Mouse (Mus musculus) cerebellum, adult 9-11 months (tissue): Measurements from ENCODE around the gene Plcd4.
"Not testable (repeated sequence)": the region's sequence is repeated elsewhere in the genome, so short reads cannot be mapped to it uniquely, and the experiment has no call there.

Experiments used
- DNase-seq: peaks from one replicate; pipeline ENCODE4 v3.0.0; 2022

The Plcd4 gene

DNA sequence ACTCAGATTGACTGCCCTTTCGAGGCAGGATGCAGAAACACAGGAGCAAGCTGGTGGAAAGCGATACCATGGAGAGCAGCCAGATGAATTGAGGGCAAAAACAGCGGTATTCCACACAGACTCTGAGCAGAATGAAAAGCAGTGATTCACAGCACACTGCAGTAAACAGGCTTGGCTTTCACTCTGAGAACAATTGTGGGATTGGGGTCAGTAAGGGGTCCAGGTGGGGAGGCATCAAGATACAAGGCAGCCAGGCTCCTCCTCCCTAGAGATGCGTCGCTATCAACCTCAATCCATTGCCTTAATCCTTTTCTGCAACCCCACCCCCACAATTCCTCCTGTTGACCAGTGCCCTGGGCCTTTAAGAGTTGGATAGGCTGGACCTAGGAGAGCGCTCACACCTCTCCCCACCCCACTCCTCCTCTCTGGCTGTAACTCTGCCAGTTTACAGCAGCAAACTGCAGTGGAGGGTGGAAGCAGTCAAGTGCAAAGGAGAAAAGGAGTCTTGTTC lies at the start of gene Plcd4:
TSS of gene Plcd4 (plus strand) at position 438 of the 511 bp plus-strand sequence.
- peak; percentile 81 for DNase-seq

GRCm38 (mm10) chr1:74501106-74501505 lies 41.6 kb upstream of the Plcd4 start:
- DNase-seq: no peak

DNA sequence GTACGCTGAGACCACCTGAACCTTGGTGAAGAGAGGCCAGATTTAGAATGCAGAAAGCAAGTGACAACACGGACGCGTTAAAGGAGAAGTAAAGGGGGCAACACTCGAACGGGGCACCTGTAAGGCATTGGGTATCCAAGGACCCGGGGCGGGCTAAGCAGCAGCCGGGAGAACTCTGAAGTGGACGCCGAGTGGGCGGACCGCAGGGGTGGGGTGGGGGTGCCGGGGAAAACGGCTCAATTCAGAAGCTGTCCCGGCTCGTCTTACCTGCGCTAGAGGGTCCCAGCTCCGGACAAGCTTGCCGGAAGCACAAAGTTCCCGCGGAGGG lies 37.3 kb upstream of the Plcd4 start:
- DNase-seq: no peak

GRCm38 (mm10) chr1:74505721-74506464 lies 36.8 kb upstream of the Plcd4 start, which contains the start of gene Cnot9:
Gene Cnot9, plus strand, starts transcription at chr1:74506058.
- peak; percentile 100 for DNase-seq

DNA sequence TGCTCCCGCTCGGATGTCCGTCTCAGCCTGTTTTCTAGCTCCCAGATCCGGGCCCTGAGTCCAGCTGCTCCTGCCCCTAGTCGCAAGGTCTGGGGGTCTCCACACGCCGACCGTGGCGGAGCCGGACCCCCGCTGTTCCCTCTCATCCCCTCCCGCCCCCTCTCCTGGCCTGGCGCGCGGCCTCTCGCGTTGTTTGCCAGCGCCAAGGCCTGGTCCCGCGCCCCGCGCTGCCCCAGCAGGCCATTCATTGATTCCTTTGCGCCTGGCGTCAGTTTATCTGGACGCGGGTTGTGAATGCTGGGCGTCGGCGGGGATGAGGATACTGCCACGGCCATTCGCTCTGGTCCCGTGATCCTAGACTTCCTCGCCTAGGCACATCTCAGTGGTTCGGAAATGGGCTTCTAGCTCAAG lies 36.2 kb upstream of the Plcd4 start:
- DNase-seq: no peak

DNA sequence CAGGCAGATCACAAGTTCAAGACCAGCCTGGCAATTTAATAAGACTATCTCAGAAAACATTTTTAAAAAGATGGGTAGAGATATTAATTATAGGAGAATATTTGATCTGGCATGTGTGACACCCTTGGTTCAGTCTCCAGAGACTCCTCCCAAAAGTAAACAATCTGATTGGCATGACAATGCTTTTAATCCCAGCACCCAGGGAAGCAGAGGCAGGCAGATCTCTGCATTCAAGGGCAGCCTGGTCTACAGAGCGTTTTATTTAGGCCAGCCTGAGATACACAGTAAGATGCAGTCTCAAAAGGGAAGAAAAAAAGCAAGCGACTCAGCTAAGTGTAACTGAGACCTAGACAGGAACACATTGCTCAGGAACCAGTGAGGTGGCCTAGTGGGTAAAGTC lies 34.9 kb upstream of the Plcd4 start:
- DNase-seq: no peak

DNA sequence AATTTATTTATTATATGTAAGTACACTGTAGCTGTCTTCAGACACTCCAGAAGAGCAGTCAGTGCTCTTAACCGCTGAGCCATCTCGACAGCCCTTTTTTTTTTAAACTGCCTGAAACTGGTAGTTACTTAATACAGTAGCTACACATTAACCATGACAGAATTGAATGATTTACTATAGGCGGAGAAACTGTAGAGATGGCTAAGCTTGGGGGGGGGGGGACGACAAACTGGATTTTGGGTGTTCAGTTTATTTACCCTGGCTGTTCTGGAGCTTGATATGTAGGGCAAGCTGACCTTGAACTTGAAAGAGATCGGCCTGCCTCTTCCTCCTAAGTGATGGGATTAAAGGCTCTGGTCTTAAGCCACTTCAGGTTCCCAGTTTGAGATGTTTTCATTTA lies 31.4 kb upstream of the Plcd4 start:
- no peak for DNase-seq

GRCm38 (mm10) chr1:74512999-74513398 lies 29.7 kb upstream of the Plcd4 start:
- DNase-seq: not testable (repeated sequence)

- DNase-seq: no peak
Observed at GRCm38 (mm10) chr1:74519875-74520274, 22.8 kb upstream of the Plcd4 start.

- DNase-seq: no peak
Observed at GRCm38 (mm10) chr1:74524746-74525145, 17.9 kb upstream of the Plcd4 start.

- no peak for DNase-seq
Observed at GRCm38 (mm10) chr1:74528589-74528988, 14.1 kb upstream of the Plcd4 start.

- DNase-seq: peak; percentile 27
Observed at GRCm38 (mm10) chr1:74538650-74539049, 4.0 kb upstream of the Plcd4 start.

- DNase-seq: no peak
Observed at GRCm38 (mm10) chr1:74544184-74544583, 1.5 kb downstream of the Plcd4 start, which contains the start of gene Usp37. Gene Usp37, minus strand, starts transcription at chr1:74544284.

DNA sequence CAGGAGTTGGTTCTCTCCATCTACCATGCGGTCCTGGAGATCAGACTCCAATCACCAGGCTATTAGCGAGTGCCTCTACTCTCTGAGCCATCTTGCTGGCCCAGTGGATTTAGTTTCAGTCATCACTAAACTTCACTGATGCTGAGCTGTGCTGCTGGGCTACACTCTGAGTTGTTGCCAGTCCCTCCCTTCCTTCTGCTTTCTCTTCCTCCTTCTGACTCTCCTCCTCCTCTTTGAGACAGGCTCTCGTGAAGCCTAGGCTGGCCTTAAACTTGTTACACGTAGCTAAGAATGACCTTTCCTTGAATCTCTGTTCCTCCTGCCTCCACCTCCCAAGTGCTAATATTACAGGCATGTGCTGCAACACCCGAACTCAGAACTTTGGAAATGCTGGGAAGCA lies 16.4 kb downstream of the Plcd4 start:
- DNase-seq: no peak

DNA sequence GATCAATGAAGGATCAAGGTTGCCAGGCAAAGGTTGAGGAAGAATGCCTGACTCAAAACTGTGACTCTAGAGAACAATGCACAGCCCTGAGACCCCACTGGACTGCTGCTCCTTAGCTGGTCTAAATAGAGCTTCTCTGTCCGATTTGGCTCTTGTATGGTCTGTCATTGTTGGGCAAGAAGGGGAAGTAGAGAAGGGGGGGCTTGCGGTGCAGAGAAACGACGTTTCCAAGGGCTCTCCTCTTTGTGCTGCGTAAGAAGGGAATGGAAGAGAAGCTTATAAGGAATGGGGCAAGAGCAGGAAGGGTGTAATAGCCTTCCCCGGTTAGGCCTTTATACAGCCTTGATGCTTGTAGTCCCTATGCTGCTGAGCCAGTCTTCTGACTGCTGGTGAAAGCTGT lies 23.1 kb downstream of the Plcd4 start:
- no peak for DNase-seq

- DNase-seq: no peak
Observed at GRCm38 (mm10) chr1:74569739-74570719, 27.3 kb downstream of the Plcd4 start.

DNA sequence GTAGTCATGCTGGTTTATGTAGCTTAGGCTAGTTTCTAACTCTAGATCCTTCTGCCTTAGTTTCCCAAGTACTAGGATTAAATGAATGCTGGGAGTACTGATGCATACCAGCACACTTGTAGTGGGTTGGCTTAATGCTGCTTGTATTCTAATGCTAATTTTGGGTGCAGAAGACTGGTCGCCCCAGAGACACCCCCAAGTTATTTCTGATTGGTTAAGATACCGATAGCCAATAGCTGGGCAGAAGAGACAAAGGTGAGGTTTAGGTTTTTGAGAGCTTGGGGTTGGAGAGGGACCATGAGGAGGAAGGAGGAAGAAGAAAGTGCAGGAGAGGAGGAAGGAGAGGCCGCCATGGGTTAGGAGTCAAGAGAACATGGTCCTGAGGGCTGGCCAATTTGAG lies 39.9 kb downstream of the Plcd4 start:
- no peak for DNase-seq

- DNase-seq: no peak
Observed at GRCm38 (mm10) chr1:74584616-74585398, 42.1 kb downstream of the Plcd4 start.

- DNase-seq: no peak
Observed at GRCm38 (mm10) chr1:74587233-74587772, 44.6 kb downstream of the Plcd4 start.

DNA sequence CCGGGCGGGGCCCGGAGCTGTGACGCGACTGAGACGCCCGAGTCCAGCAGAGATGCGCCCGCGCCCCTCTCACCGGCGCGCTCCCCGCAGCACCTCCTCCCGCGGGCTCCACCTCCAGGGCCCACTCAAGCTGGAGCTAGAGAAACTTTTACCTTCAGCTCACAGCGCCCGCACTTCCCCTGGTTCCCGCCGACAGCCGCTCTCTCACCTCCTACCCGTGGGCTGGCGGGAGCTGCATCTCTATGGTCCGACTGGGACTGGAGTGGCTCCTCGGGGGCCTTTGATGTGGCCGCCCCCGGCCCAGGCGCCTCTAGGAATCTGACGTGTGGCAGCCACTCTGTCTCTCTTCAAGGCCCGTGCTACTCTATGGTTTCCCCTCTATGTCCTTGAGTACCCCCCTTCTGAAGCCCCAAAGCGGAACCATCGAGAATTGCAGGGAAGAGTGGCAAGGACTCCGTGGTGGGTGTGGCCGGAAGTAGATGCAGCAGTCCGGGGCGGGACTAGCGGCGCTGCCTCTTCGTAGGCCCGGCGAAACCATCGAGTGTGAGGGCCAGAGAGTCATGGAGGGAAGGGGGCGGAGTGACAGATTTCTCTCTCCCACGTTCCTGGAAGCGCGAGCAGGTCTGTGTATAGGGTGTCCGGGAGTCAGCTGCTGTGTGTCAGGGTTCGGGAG lies 45.2 kb downstream of the Plcd4 start, which contains the start of the genes Zfp142 and Bcs1l:
TSS of gene Zfp142 (minus strand) at position 474 of the 673 bp plus-strand sequence.
TSS of gene Bcs1l (plus strand) at position 517 of the 673 bp plus-strand sequence.
- peak; percentile 100 for DNase-seq

DNA sequence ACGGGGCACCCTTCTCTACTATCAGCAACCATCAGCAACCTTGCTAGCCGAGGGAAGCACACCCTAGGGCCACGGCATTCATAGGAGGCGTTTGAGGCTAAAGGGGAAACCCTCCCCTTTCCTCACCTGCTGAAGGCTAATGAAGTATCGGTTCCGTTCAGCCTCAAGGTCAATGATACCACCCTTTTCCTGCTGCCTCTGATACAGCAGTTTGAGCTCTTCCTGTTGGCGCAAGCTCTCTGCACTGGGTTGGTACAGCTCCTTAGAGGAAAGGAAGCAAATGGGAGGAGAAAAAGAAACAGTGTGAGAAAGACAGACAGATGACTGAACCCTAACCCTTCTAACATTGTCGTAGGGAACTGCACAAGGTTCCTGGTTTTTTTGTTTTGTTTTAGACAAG lies 51.7 kb downstream of the Plcd4 start:
- DNase-seq: no peak
